Mouse (Mus musculus): ENCODE measurements at regions not wholly inside any gene's neighbourhood (a gene's known extent, or its start where the extent isn't known, plus 50 kb on each side); places are given as distances from the start of the nearest gene placed in this dataset.

DNA sequence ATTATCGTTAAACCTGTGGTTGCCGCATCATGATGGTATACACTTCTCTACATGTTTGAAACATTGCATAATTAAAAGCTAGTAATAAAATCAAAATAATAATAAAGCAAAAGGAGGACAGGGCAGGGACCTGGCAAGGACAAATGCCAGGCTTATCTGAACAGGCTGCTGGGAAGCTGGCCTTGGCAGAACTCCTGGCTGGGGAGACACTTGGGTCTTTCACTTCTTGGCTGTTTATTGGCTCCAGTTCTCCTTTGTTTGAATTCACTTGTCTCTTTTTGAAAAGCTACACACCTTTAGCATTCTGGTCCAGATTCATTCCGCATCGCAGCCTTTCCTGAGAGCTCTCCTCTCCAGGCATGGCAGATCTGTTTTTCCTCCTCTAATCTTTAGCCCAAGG lies 91.6 kb upstream of the Nckap5 start:
- in situ Hi-C loops (cut with MboI, MseI) = loop anchor here (25.0 kb wide), 1 partner anchor 1560 kb away; no protein-coding TSS in a partner anchor

DNA sequence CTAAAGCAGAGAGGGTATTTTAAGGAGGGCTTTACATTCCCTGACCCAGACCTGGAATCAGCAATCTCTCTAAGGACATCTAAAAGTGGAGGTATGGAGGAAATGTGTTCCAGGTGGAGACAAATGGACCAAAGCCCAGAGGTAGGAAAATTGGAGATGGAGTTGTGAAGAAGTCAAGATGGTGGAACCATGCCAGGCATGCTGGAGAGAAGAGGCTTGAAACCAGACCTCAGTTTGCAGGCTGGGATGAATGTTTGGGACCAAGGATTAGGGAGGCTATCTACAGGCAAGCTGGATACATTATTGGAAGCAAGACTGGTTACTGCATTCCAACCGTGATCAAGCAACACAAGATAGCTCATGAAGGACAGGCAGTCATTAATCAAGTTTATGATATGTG lies 88.3 kb upstream of the Nckap5 start:
- in situ Hi-C loops (cut with MboI, MseI) = loop anchor here (25.0 kb wide), 1 partner anchor 1557 kb away; no protein-coding TSS in a partner anchor

DNA sequence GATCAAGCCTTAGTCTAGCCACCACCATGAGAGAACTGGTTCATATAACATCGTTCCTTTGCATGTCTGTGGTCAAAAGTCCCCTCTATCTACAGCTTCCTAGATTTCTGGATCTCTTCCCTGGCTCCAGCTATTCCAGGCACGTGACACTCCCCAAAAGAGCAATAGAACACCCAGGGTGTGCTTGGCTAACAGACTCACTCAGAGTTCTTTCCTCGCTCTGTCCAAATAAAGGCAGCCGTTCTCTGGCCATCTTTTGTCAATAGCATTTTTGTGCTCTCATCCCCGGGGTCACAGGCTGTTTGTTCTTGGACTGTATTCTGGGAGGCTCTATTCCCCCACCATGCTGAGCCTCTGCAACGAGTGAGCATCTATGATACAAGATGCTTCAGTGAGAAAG lies 87.3 kb upstream of the Nckap5 start:
- in situ Hi-C loops (cut with MboI, MseI) = loop anchor here (25.0 kb wide), 1 partner anchor 1556 kb away; no protein-coding TSS in a partner anchor

DNA sequence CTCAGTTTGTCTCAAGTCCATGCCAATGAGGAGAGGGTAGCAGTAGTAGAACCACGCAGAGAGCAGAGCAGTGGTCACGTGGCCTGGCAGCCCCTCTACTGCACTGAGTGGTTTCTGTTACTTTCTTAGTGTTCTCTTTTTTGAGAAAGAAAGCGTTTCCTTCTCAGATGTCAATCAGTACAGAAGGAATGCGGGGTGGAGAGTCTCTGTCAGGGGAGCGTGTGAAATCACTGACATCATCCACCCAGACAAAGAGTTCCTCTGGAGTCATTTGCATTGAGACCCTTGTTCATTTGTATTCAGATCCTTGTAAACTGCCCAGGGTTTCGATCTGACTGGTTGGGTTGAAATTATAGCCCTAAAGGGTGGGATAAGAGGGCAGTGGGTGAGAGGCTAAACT lies 85.8 kb upstream of the Nckap5 start:
- in situ Hi-C loops (cut with MboI, MseI) = loop anchor here (25.0 kb wide), 1 partner anchor 1554 kb away; no protein-coding TSS in a partner anchor

DNA sequence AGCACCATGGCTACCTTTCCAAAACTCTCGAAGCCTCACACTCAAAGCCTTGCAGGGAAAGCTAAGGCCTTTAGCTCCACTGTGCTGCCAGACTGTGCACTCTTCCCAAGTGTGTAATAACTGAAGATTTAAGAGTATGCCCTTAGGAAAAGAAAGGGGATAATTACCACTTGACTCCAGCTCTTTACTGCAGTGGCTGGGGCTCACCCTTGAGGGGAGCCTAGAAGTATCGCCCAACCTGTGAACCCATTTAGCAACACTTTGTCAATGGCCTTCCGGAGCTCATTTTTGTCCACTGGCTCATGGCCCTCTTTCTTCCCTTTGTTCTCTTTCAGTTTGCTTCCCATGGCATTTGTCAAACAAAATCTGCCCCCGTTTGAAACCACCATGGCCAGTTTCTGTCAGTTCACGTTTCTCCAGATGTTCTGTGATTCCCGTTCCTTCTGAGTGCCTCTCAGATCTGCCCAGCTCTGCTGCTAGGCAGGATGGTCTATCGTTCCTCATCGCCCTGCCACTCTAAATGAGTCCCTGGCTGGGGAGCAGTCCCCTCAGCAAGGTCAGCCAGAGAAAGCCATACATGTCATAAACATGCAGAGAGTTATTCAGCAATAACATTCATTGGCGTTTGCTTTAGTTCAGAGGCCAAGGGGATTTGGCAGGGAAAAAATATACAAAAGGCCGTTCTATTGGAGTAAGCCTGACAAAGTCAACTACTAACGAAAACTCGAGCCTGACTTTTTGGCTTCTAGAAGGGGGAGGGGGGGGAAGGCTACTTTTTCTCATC lies 80.9 kb upstream of the Nckap5 start:
- in situ Hi-C loops (cut with MboI, MseI) = loop anchor here (25.0 kb wide), 1 partner anchor 1549 kb away; no protein-coding TSS in a partner anchor

DNA sequence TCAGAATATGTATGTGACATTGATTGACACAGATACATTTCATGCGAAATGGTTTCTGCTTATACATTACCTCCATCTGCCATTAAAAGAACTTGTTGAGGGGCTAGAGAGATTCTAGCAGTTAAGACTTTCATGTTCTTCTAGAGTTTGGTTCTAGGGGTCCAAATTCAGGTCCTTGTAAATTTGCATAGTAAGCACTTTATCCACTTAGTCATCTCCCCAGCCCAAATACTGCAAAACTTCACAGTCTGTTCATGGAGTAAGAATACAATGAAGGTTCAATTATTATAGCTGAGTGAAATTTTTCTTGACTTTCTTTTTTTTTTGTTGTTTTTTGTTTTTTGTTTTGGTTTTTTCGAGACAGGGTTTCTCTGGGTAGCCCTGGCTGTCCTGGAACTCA lies 76.8 kb upstream of the Nckap5 start:
- in situ Hi-C loops (cut with MboI, MseI) = loop anchor here (25.0 kb wide), 1 partner anchor 1545 kb away; no protein-coding TSS in a partner anchor

DNA sequence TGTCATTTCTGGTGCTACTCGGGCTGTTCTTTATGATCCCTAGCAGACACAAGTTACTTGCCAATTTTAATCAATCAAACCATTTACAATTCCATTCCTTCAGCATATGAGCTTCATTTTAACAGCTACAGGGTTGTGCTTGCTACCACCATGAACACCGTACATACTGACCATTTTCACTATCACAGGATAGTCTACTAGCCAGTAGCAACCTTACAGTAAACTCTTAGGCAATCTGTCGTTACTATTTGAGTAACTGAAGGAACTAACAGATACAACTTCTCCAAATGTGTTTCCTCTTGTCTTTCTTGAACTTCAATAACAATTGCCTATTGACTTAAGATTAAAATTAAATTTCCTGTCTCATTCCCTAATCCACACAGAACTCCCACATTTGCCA lies 67.9 kb upstream of the Nckap5 start:
- in situ Hi-C loops (cut with MboI, MseI) = no loop called here

DNA sequence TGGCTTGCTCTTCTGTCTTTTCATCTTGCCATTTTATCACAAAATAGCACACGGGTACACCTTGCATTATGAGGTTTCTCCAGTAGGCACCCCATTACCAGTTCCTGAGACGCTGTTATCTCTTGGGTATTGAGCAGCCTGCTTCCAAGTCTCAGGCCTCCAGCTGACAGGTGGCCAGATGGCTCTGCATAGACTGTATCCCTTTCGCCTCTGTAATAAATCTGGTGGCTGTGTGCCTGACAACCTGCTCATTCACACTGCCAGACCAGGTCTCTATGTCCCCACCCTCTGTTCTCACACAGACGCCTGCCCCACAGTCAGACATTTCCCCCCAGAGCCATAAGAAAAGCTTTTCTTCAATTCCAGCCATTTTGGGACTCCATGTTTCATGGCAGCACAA lies 66.3 kb upstream of the Nckap5 start:
- in situ Hi-C loops (cut with MboI, MseI) = no loop called here

DNA sequence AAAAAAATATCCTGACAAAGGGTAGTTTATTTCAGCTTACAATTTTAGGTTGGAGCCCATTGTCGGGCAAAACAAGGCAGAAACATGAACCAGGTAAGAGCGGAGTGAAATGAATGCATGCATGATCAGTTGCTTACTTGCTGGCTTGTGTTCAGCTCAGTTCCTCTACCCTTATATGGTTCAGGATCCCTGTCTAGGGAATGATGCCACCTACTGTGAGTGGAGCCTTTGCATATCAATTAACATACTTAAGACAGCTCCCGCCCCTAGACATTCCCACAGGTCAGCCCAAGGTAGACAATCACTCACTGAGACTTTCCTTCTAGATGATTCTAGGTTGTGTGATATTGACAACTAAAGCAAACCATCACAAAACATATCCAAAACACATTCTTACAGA lies 50.2 kb upstream of the Nckap5 start:
- in situ Hi-C loops (cut with MboI, MseI) = no loop called here
